Mouse (Mus musculus) small intestine, adult 2 months (tissue): ENCODE results near the gene Timm13.

Experiments
- CTCF ChIP-seq: fragments of 200-500 bp; IDR thresholded peaks from 2 replicates; pipeline ENCODE4 v1.5.1; 2012; ENCODE audit warnings: low read depth, mild to moderate bottlenecking, control low read depth, inconsistent platforms, low read length, moderate library complexity, mixed read lengths; ENCODE audit not compliant: insufficient replicate concordance, insufficient read length; ENCODE audit errors: extremely low read depth
- POLR2A ChIP-seq: fragments of 200-500 bp; IDR thresholded peaks from 2 replicates; pipeline ENCODE4 v1.6.1; 2012; ENCODE audit warnings: low read depth, mild to moderate bottlenecking, control low read depth, inconsistent platforms, low read length, moderate library complexity

GRCm38 (mm10) chr10:80937646-80938045 is 36.9 kb upstream of the Timm13 start:
- TF ChIP-seq POLR2A (no peak), CTCF (no peak)
